ENCODE assay signal across 8 mouse cellular contexts in the genomic region with DNA sequence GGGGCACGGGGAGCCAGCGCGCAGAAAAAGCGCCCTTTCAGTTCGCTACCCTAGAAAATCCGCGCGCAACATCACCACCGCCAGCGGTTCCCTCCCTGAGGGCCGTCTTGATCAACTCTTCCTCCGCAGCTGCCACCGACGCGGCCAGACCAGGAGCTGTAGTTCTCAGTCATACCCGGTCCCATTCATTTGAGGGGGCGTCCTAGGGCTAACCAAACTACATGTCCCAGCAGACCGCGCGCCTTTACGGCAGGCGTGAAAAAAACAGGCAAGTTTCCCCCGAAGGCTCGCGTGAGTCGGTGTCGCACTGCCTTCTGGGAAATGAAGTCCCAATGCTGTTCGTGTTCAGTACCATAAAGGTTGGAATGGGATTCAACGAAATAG. TPM values are rescaled to one million over a fixed set of nuclear protein-coding genes. Genes with fewer than 3 reads are reported as not detected.
A peak's percentile ranks its signal among the peaks of the same experiment; 100 is the strongest.
DNase-seq lines count a peak whose midpoint lies in the region; ATAC-seq and TF ChIP-seq lines count a peak whose summit lies in the region.

Gene Slc35b4 (minus strand): TSS at position 248 of the 384 bp plus-strand sequence.

- peak; percentile 98 for DNase-seq in MEL (ENCODE audit: low read depth, low spot score)
- DNase-seq in cerebellum, adult 2 months: peak; percentile 91 to 96
- DNase-seq in forebrain, postnatal 0 days: peak; percentile 97
- peak; percentile 93 for DNase-seq in heart, postnatal 4 days
- DNase-seq in layer of hippocampus, adult 8-10 months (ENCODE audit: low spot score in 2 of 2): peak; percentile 95 to 96
- DNase-seq in ovary, adult 18-20 months (ENCODE audit: low spot score): peak; percentile 92
- peak; percentile 98 for DNase-seq in thymus, postnatal 0 days (ENCODE audit: low spot score)

- TF ChIP-seq EP300 in MEL (IDR thresholded peaks at IDR 0.05; ENCODE audit: low read depth in 1 of 2, low read length in 2 of 2): no peak

- no peak for TF ChIP-seq RAD21 in MEL (IDR thresholded peaks at IDR 0.05; ENCODE audit: low read depth, low read length)

- peak within 1 kb of the TSS; percentile 59 to 92 for H3K4me3 ChIP-seq in MEL (ENCODE audit: control insufficient read depth in 1 of 2, insufficient read depth in 1 of 2, low read depth in 2 of 2, low read length in 2 of 2)
- peak within 1 kb of the TSS; percentile 78 for H3K4me3 ChIP-seq in cerebellum, adult 2 months (replicated peaks; ENCODE audit: insufficient read depth, low read depth, low read length)
- H3K4me3 ChIP-seq in forebrain, postnatal 0 days (ENCODE audit: low read depth, low read length): peak within 1 kb of the TSS; percentile 62
- peak within 1 kb of the TSS; percentile 80 for H3K4me3 ChIP-seq in lung, embryonic 15.5 days

- WGBS in cerebellum, adult 2 months: under 1% methylated on average over 29 of the region's 29 CpGs
- under 1% methylated on average over 29 of the region's 29 CpGs for WGBS in forebrain, postnatal 0 days
- under 1% methylated on average over 29 of the region's 29 CpGs for WGBS in lung, embryonic 15.5 days

- peaks cover 7% of the 10 kb centered on the region; the same call in 1 of the 2 replicates for H3K79me2 ChIP-seq in MEL (ENCODE audit: control insufficient read depth, insufficient read depth, low read length, poor library complexity)

- ATAC-seq in forebrain, postnatal 0 days: peak; percentile 100
- peak; percentile 99 for ATAC-seq in lung, embryonic 15.5 days (ENCODE audit: borderline replicate concordance, extremely low read depth, low FRiP score, low TSS enrichment)

- H3K27ac ChIP-seq in MEL (ENCODE audit: control insufficient read depth, low read depth, low read length): peak within 1 kb of the TSS; percentile 34; the same call in 1 of the 2 replicates
- H3K27ac ChIP-seq in cerebellum, adult 2 months (ENCODE audit: insufficient read depth, low read length): peak within 1 kb of the TSS; percentile 12; the same call in 1 of the 2 replicates
- H3K27ac ChIP-seq in forebrain, postnatal 0 days (ENCODE audit: low read depth, low read length): peak within 1 kb of the TSS; percentile 54
- peak within 1 kb of the TSS; percentile 86 for H3K27ac ChIP-seq in lung, embryonic 15.5 days

- H3K4me1 ChIP-seq in MEL (ENCODE audit: control insufficient read depth in 1 of 2, insufficient read depth in 2 of 2, low read length in 2 of 2): peaks cover 5 to 24% of the 10 kb centered on the region in 2 experiments
- H3K4me1 ChIP-seq in cerebellum, adult 2 months (ENCODE audit: control insufficient read depth, insufficient read depth, low read length): peaks cover 6% of the 10 kb centered on the region; the same call in 1 of the 2 replicates
- H3K4me1 ChIP-seq in forebrain, postnatal 0 days (ENCODE audit: insufficient read depth): peaks cover 5% of the 10 kb centered on the region
- H3K4me1 ChIP-seq in lung, embryonic 15.5 days: peaks cover 28% of the 10 kb centered on the region

- H3K36me3 ChIP-seq in MEL (ENCODE audit: control insufficient read depth in 1 of 2, insufficient read depth in 2 of 2, low read length in 2 of 2): peaks cover 0 to 14% of the 10 kb centered on the region in 2 experiments; a peak in 2 of 4 replicates
- peaks cover 6% of the 10 kb centered on the region; the same call in 1 of the 2 replicates for H3K36me3 ChIP-seq in forebrain, postnatal 0 days (ENCODE audit: insufficient read depth)
- H3K36me3 ChIP-seq in lung, embryonic 15.5 days: no peaks in the 10 kb centered on the region; the same call in 1 of the 2 replicates

- peak within 1 kb of the TSS; percentile 85 for H3K4me2 ChIP-seq in forebrain, postnatal 0 days (ENCODE audit: low read depth)
- H3K4me2 ChIP-seq in lung, embryonic 15.5 days: peak within 1 kb of the TSS; percentile 69

- TF ChIP-seq CTCF in MEL (IDR thresholded peaks at IDR 0.05 in 2 of 3, conservative IDR thresholded peaks at IDR 0.05 in 1 of 3; ENCODE audit: control insufficient read depth in 1 of 3, insufficient read depth in 1 of 3, low read depth in 2 of 3, low read length in 3 of 3, poor library complexity in 1 of 3, severe bottlenecking in 1 of 3): no peak
- TF ChIP-seq CTCF in cerebellum, adult 2 months (IDR thresholded peaks at IDR 0.05; ENCODE audit: borderline replicate concordance, insufficient read depth, low read depth, low read length): no peak
- 0 out of 2 replicates have a peak, but pooled peaks have one; percentile 28 for TF ChIP-seq CTCF in forebrain, postnatal 0 days (IDR thresholded peaks at IDR 0.05; ENCODE audit: low read depth)

- H3K9ac ChIP-seq in MEL (ENCODE audit: control insufficient read depth, low read depth, low read length, poor library complexity, severe bottlenecking): peak within 1 kb of the TSS; percentile 88
- H3K9ac ChIP-seq in forebrain, postnatal 0 days: peak within 1 kb of the TSS; percentile 76
- H3K9ac ChIP-seq in lung, embryonic 15.5 days: peak within 1 kb of the TSS; percentile 85

- TF ChIP-seq POLR2A in MEL (IDR thresholded peaks at IDR 0.05; ENCODE audit: control insufficient read depth in 1 of 2, insufficient read depth in 1 of 2, low read depth in 1 of 2, low read length in 2 of 2, poor library complexity in 1 of 2): peak in 1 of 2 experiments; percentile 75; a peak in 3 of 4 replicates
- TF ChIP-seq POLR2A in cerebellum, adult 2 months (IDR thresholded peaks at IDR 0.05; ENCODE audit: borderline replicate concordance, insufficient read depth, low read length): peak; percentile 52; the same call in 1 of the 2 replicates

- no peaks in the 10 kb centered on the region for H3K27me3 ChIP-seq in MEL (ENCODE audit: control insufficient read depth in 1 of 2, insufficient read depth in 2 of 2, low read length in 2 of 2)
- H3K27me3 ChIP-seq in cerebellum, adult 2 months (ENCODE audit: control insufficient read depth, insufficient read depth, low read length): no peaks in the 10 kb centered on the region
- H3K27me3 ChIP-seq in forebrain, postnatal 0 days (ENCODE audit: insufficient read depth, low read length): no peaks in the 10 kb centered on the region
- no peaks in the 10 kb centered on the region for H3K27me3 ChIP-seq in lung, embryonic 15.5 days

- H3K9me3 ChIP-seq in MEL (replicated peaks; ENCODE audit: insufficient read depth, low read length): no peaks in the 10 kb centered on the region
- 0 out of 2 replicates have a peak, but pooled peaks cover 3% of the 10 kb centered on the region for H3K9me3 ChIP-seq in forebrain, postnatal 0 days (ENCODE audit: low read length)
- H3K9me3 ChIP-seq in lung, embryonic 15.5 days: no peaks in the 10 kb centered on the region

TF ChIP-seq in MEL, 35 proteins besides CTCF, POLR2A, EP300 and RAD21:
- peak; percentile 98 for TF ChIP-seq KAT2A (conservative IDR thresholded peaks at IDR 0.05; ENCODE audit: low read depth, low read length)
- TF ChIP-seq ELF1 (IDR thresholded peaks at IDR 0.05; ENCODE audit: low read depth, low read length): peak; percentile 68
- peak; percentile 99 for TF ChIP-seq HCFC1 (IDR thresholded peaks at IDR 0.05; ENCODE audit: low read depth, low read length)
- no peak for TF ChIP-seq ZKSCAN1 (IDR thresholded peaks at IDR 0.05; ENCODE audit: low read depth, low read length)
- no peak for TF ChIP-seq ZC3H11A (IDR thresholded peaks at IDR 0.05; ENCODE audit: low read depth, low read length)
- TF ChIP-seq BHLHE40 (IDR thresholded peaks at IDR 0.05; ENCODE audit: borderline replicate concordance, low read depth, low read length): peak; percentile 22; the same call in 1 of the 2 replicates
- TF ChIP-seq CHD1 (IDR thresholded peaks at IDR 0.05; ENCODE audit: low read depth, low read length): no peak
- TF ChIP-seq ETS1 (IDR thresholded peaks at IDR 0.05; ENCODE audit: low read depth, low read length): no peak
- peak; percentile 99 for TF ChIP-seq ZNF384 (IDR thresholded peaks at IDR 0.05; ENCODE audit: low read depth, low read length)
- TF ChIP-seq RCOR1 (IDR thresholded peaks at IDR 0.05; ENCODE audit: low read depth, low read length): no peak
- peak; percentile 70 for TF ChIP-seq MXI1 (IDR thresholded peaks at IDR 0.05; ENCODE audit: low read depth, low read length)
- no peak; the same call in 1 of the 2 replicates for TF ChIP-seq TCF12 (IDR thresholded peaks at IDR 0.05; ENCODE audit: low read depth, low read length)
- TF ChIP-seq TAL1 (IDR thresholded peaks at IDR 0.05; ENCODE audit: low read length): no peak
- TF ChIP-seq NELFE (IDR thresholded peaks at IDR 0.05; ENCODE audit: low read depth, low read length): peak; percentile 65; the same call in 1 of the 2 replicates
- no peak for TF ChIP-seq UBTF (IDR thresholded peaks at IDR 0.05; ENCODE audit: borderline replicate concordance, insufficient read depth, low read depth, low read length)
- TF ChIP-seq CHD2 (IDR thresholded peaks at IDR 0.05; ENCODE audit: low read length): peak; percentile 100
- TF ChIP-seq SIN3A (IDR thresholded peaks at IDR 0.05; ENCODE audit: low read length): peak; percentile 80
- peak; percentile 50; the same call in 1 of the 2 replicates for TF ChIP-seq NRF1 (IDR thresholded peaks at IDR 0.05; ENCODE audit: insufficient read depth, low read depth, low read length, poor library complexity, severe bottlenecking)
- TF ChIP-seq MAFK (IDR thresholded peaks at IDR 0.05; ENCODE audit: borderline replicate concordance, low read depth, low read length): no peak

RNA-seq across cellular contexts. Expression of gene Slc35b4, which starts in this region (rescaled TPM):
- total RNA-seq in MEL (2012; rRNA removed): 5.4 and 6.1 TPM in 2 replicates
- polyA plus RNA-seq in MEL (2012; ENCODE audit: insufficient read depth in 1 of 2, insufficient read length in 2 of 2, low read depth in 1 of 2, low replicate concordance in 2 of 2, missing spikeins in 1 of 2): 10 to 100 TPM in 1 of 2 experiments, not detected in 1; 10.7 TPM
- polyA plus RNA-seq in cerebellum, adult 2 months (2012; rRNA removed): 45.8 and 46.4 TPM in 2 replicates
- 24.0 and 26.2 TPM in 2 replicates for total RNA-seq in forebrain, postnatal 0 days (2014; rRNA removed)
- 23.8 and 34.7 TPM in 2 replicates for polyA plus RNA-seq in forebrain, postnatal 0 days (2015; fragmentation: Nextera tagmentation; extraction: Ambion mirVana)
- total RNA-seq in heart, postnatal 4 days (2021): 10 to 100 TPM; 15.2 to 16.3 TPM
- total RNA-seq in layer of hippocampus, adult 8-10 months (2022): 10 to 100 TPM; 58.5 to 67.9 (median 66.1) TPM
- polyA plus RNA-seq in lung, embryonic 15.5 days (2015; fragmentation: Nextera tagmentation; extraction: Ambion mirVana): 59.2 and 61.8 TPM in 2 replicates
- polyA plus RNA-seq in thymus, postnatal 0 days (2015; fragmentation: Nextera tagmentation; extraction: Ambion mirVana): 77.9 and 88.7 TPM in 2 replicates

Comparison
In these comparisons a context has a peak if more than half of its experiments do, and no peak if none do; other contexts are left out.
1. Peak in every context shown above with its lines: DNase-seq, ATAC-seq, H3K4me3 ChIP-seq and H3K27ac ChIP-seq.
2. H3K27ac ChIP-seq: peak in every context shown above with its lines; median percentile 86 in lung, embryonic 15.5 days; 54 in forebrain, postnatal 0 days; 34 in MEL; 12 in cerebellum, adult 2 months.